Mouse (Mus musculus) heart, postnatal 10 days (tissue): Measurements from ENCODE around the gene Gcnt3. TPM values are rescaled to one million over a fixed set of nuclear protein-coding genes. Genes with fewer than 3 reads are reported as not detected.
"Not testable (repeated sequence)": the region's sequence is repeated elsewhere in the genome, so short reads cannot be mapped to it uniquely, and the experiment has no call there.

ENCODE experiments used
- DNase-seq, 2 experiments: peaks; one replicate each; pipeline ENCODE4 v3.0.0; 2021
- intact Hi-C: fragments of 180-260 bp; cut with DNase I; formaldehyde crosslinking; loops from one replicate; pipeline ENCODE4 v1.15.1; 2025
- total RNA-seq, 2 experiments: library from RNA; stranded (reverse); gene quantifications; 2 replicates each; pipeline ENCODE4 v1.2.3; 2021

Gene Gcnt3
- total RNA-seq, 2 experiments from 2014 or later, result not detected

DNA sequence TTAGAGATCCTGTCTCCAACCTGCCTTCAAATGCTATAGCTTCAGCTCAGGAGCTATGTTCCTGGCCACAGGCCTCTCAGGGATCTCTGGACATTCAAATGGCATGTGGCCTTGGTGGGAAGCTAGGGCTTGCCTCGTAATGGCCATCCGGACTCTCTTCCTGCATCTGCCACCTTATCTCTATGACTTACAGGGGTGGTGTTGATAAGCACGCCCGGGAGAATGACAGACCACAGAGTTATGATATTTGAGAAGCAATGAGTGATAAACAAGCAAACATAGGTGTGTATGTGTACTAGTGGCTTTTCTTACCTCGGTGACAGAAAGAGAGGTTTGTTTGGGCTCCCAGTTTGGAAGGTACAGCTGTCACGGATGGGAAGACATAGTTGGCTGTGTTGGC lies 8.4 kb upstream of the Gcnt3 start:
- intact Hi-C loops, result no loop called here
- no peak for DNase-seq

DNA sequence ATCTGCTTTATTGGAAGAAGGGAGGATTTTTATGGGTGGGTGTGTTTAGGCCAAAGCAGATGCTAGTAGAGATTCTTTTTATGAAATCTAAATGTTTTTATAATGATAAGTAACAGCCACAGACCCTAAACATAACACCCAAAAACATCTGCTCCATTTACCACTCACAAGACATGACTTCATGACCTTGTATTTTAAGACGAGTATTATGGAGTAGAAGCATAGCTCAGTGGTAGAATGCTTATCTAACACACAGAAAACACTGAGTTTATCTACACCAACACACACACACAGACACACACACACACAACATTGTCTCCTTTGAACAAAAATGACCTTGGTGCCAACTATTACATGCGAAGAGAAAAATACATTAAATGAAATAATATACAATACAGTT lies 7.0 kb upstream of the Gcnt3 start:
- no peak for DNase-seq
- intact Hi-C loops, result no loop called here

GRCm38 (mm10) chr9:70042935-70043334 lies 5.0 kb upstream of the Gcnt3 start:
- intact Hi-C loops, result no loop called here
- no peak for DNase-seq

- intact Hi-C loops, result no loop called here
Observed at GRCm38 (mm10) chr9:70042137-70042536, 4.2 kb upstream of the Gcnt3 start.

GRCm38 (mm10) chr9:70040570-70040969 lies 2.7 kb upstream of the Gcnt3 start:
- no peak for DNase-seq

More at GRCm38 (mm10) chr9:70042137-70042536, 4.2 kb upstream of the Gcnt3 start:
- no peak for DNase-seq

GRCm38 (mm10) chr9:70039597-70040385 lies 1.9 kb upstream of the Gcnt3 start:
- intact Hi-C loops, result no loop called here
- no peak for DNase-seq

More at GRCm38 (mm10) chr9:70040570-70040969, 2.7 kb upstream of the Gcnt3 start:
- intact Hi-C loops, result no loop called here

- intact Hi-C loops, result no loop called here
- DNase-seq, result no peak
Observed at GRCm38 (mm10) chr9:70036646-70037045, 1.2 kb downstream of the Gcnt3 start.

DNA sequence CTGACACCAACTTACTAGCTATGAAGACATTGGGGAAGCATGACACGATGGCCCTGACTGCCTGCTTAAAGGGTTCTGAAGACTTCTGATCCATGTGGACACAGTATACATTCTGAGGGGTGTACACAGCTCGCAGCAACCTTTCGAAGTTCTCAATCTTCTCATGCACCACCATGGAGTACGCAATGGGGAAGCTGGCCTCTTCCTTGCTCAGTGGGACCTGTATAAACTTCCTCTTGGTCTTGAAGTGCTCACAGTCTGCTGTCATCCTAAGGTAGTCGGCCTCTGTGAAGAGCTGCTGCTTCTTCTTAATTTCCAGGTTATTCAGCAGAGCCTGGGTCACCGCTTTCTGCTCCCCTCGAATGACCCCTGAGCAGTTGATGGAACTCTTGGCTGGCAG lies 3.2 kb downstream of the Gcnt3 start:
- no peak for DNase-seq
- intact Hi-C loops, result no loop called here

- intact Hi-C loops, result no loop called here
- DNase-seq, result no peak
Observed at GRCm38 (mm10) chr9:70033056-70033455, 4.8 kb downstream of the Gcnt3 start.

DNA sequence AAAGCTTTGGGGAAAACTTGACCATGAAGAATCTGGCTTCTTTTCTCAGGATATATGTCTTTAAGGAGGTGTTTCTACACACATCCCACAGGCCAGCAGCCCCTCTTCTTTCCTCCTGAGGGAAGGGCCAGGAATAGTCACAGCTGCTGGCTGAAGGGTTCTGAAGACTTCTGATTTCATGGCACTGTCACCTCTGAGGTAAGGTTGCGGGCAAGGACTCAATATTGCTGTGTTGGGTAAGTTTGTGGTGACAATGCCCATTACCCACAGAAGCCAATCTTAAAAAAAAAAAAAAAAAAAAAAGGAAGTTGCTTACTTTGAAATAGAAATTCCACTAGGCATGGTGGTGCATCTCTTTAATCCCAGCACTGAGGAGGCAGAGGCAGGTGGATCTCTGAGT lies 5.7 kb downstream of the Gcnt3 start:
- intact Hi-C loops, result no loop called here
- no peak for DNase-seq

DNA sequence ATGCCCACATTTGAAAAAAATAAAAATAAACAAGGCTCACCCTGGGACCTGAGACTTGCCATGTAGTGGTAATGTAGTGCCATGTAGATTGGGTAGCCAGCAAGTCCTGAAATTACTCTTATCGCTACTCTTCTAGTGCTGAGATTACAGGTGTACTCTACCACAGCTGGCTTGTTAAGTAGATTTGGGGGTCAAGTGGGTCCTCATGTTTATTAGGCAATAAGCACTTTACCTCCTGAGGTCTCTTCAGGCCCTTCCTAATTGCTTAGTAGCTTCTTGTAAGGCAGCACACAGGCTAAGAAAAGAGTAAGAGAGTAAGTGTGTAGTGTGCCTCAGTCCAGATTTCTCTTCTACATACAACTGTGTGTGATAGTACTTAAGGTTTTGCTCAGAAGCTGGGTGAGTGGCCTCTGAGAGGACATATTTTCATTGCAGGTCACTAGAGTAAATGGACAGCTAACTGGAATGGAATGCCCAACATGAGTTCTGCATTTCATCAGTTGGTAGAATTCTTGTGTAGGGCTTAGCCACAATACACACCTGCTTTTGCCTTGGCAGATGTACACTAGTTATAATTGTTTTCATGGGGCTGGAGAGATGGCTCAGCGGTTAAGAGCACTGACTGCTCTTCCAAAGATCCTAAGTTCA lies 12.4 kb downstream of the Gcnt3 start:
- intact Hi-C loops, result no loop called here
- no peak for DNase-seq

DNA sequence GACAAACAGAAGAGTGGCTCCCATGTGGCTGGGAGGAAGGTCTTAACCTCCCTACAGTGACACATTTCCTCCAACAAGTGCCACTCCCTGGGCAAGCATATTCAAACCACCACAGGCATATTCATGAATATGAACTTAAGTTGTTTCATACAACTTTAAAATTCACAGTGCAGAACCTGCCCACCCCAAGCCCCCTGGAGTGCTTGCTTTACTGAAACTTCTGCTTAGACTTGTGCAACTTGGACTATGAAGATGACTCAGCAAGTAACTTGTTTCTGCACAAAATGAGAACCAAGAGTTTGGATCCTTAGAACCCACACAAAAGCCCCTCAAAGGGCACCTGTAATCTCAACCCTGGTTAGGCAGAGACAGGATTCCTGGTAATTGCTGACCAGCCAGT lies 13.2 kb downstream of the Gcnt3 start:
- DNase-seq, result no peak
- intact Hi-C loops, result no loop called here

DNA sequence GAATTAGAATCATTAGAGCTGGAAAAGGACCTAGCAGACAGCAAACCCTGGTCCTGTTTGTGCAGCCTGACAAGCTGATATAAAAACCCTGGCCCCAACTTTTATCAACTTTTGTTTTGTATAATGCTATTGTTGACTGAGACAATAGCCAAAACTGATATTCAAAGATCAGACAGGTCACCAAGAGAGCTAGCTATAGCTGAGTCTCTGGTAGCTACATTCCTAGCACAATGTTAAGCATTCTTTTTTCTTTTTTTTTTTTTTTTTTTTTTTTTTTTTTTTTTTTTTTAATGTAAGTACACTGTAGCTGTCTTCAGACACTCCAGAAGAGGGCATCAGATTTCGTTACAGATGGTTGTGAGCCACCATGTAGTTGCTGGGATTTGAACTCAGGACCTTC lies 14.3 kb downstream of the Gcnt3 start:
- intact Hi-C loops, DNase-seq: not testable (repeated sequence)

DNA sequence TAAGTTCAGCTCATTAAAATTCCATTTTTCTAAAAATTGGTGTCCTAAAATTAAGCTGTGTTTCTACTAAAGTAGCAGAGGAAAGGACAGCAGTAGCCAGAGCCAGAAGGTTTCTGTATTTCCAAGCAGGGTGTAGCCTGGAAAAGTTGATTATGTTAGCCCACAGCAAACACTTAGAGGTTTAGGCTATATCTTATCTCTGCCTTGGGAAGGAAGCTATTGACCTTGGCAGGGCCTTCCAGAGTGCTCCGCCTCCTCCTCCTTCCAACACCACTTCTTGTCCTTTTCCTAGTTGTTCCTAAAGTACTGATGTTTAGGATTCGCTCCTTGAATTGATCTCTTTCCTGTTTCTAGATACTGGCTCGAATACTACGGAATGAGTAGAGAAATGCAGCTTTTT lies 15.8 kb downstream of the Gcnt3 start:
- intact Hi-C loops, result no loop called here
- peak; percentile 43 to 49 for DNase-seq

DNA sequence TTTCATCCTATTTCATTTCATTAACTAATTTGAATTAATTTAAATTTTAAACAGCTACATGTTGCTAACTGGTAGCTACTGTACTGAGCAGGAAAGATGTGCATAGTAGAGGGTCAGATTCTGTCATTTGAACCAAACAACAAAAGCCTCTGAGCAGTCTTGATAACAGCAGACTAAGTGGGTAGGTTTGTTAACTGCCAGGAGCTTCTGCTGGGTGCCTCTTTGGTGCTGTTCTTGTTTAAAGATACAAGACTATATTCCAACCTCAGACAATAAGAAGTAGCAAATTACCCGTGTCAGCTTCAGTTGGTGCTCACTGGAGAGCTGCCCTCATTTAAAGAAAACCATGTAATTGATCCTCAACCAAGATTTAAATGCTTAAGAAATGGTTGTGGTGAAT lies 16.3 kb downstream of the Gcnt3 start:
- intact Hi-C loops, result no loop called here
- no peak for DNase-seq

DNA sequence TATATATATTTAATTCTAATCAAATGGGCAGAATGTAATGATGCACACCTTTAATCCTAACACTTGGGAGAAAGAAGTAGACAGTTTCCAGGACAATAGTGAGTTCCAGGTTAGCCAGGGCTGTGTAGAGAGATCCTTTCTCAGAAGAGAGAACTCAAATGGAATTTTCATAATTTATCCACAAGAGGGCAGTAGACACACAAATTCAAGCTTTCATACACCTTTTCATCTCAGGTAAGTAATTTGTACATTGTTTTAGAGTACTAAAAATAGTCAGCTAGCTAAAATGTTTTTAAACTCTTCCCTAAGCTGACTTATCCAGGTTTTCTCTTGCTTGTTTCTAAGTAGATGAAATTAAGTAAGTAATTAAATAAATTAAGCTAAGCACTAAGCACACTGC lies 19.0 kb downstream of the Gcnt3 start:
- intact Hi-C loops, result loop anchor here (1.0 to 5.0 kb wide), 2 partner anchors 62 to 373 kb away; no protein-coding TSS in a partner anchor
- DNase-seq, result no peak

GRCm38 (mm10) chr9:70015632-70016031 lies 22.3 kb downstream of the Gcnt3 start:
- intact Hi-C loops, result loop anchor here (5.0 kb wide), 1 partner anchor 377 kb away; no protein-coding TSS in a partner anchor
- DNase-seq, result no peak

GRCm38 (mm10) chr9:70012408-70012901 lies 25.4 kb downstream of the Gcnt3 start, which contains the start of gene Gtf2a2:
Gene Gtf2a2 (plus strand): TSS chr9:70012550.
- intact Hi-C loops, result no loop called here
- peak; percentile 96 to 97 for DNase-seq

DNA sequence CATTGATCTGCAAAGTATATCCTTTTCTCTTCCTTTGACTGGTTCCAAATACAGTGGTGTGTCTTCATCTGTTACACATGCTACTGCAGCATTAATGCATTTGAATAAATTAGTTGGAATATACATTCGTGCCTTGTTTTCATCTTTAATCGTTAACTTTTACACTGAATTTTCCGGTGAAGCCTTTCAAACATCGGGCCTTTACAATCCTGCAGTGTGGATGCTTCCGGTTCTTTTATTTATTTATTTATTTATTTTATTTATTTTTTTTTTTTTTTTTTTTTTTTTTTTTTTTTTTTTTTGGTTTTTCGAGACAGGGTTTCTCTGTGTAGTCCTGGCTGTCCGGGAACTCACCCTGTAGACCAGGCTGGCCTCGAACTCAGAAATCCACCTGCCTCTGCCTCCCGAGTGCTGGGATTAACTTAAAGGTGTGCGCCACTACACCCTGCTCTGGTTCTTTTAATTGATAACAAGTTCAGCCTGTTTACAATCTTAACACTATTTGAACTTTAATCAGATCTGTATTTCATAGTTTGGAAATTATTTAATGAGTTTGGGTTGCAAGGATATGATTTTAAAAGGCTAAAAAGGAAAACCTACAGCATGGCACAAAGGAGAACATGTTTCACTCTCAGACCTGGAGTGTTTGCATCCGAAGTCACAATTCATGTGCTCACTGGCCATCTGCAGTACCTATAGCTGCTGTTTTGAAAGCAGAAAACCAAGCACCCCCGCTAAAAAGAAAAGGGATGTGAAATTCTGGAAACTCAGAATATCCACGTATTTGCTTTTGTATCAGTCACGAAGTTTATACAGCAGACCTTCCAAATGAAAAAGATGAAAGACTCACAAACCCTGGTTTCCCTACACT lies 26.1 kb downstream of the Gcnt3 start:
- DNase-seq, result no peak
- intact Hi-C loops, result no loop called here

GRCm38 (mm10) chr9:70010781-70011473 lies 27.0 kb downstream of the Gcnt3 start:
- DNase-seq, result no peak
- intact Hi-C loops, result no loop called here
